Mouse (Mus musculus) hindbrain, embryonic 15.5 days (tissue): ENCODE results near the gene Fbxw27. TPM values are rescaled to one million over a fixed set of nuclear protein-coding genes. Genes with fewer than 3 reads are reported as not detected.
"Not testable (repeated sequence)": the region's sequence is repeated elsewhere in the genome, so short reads cannot be mapped to it uniquely, and the experiment has no call there.

Experiments
- ATAC-seq: fragments of 200-750 bp; cut with Nextera tagmentation; 2 replicates; pipeline ENCODE4 v1.8.0; 2017; ENCODE audit warnings: low read depth, moderate number of reproducible peaks, moderate TSS enrichment; ENCODE audit not compliant: low FRiP score
- H3K27ac ChIP-seq: fragments of 300-500 bp; sonication (generic); replicated peaks from 2 replicates; pipeline ENCODE4 v1.5.1; 2015; ENCODE audit warnings: mild to moderate bottlenecking, inconsistent platforms
- H3K27me3 ChIP-seq: fragments of 300-500 bp; sonication (generic); 2 replicates; pipeline ENCODE4 v1.6.1; 2015; ENCODE audit warnings: control low read depth, inconsistent platforms
- H3K36me3 ChIP-seq: fragments of 300-500 bp; sonication (generic); 2 replicates; pipeline ENCODE4 v1.6.1; 2015; ENCODE audit warnings: control low read depth, inconsistent platforms
- H3K4me1 ChIP-seq: fragments of 300-500 bp; sonication (generic); replicated peaks from 2 replicates; pipeline ENCODE4 v1.6.1; 2015; ENCODE audit warnings: control low read depth, inconsistent platforms
- H3K4me2 ChIP-seq: fragments of 300-500 bp; sonication (generic); 2 replicates; pipeline ENCODE4 v1.6.1; 2015; ENCODE audit warnings: moderate library complexity, mild to moderate bottlenecking, inconsistent platforms
- H3K4me3 ChIP-seq: fragments of 300-500 bp; sonication (generic); 2 replicates; pipeline ENCODE4 v1.5.1; 2015; ENCODE audit warnings: mild to moderate bottlenecking, inconsistent platforms
- H3K9ac ChIP-seq: fragments of 300-500 bp; sonication (generic); 2 replicates; pipeline ENCODE4 v1.6.1; 2015; ENCODE audit warnings: inconsistent platforms
- H3K9me3 ChIP-seq: fragments of 300-500 bp; sonication (generic); 2 replicates; pipeline ENCODE4 v1.6.1; 2016; ENCODE audit warnings: control low read depth, inconsistent platforms
- WGBS: fragments of 180-500 bp; shearing (Covaris S2); methylation state at CpG from one replicate; pipeline ENCODE4 v1.1.7; 2015; 5-methylcytosine and 5-hydroxymethylcytosine counted together
- polyA plus RNA-seq: library from polyadenylated mRNA; unstranded; fragments of >200 nt; fragmentation: Nextera tagmentation; extraction: Ambion mirVana; gene quantifications from 2 replicates; pipeline ENCODE4 v1.2.1, GENCODE M21; 2015

Gene Fbxw27
- 0.41 TPM in 1 of 2 replicates, not detected in the other for polyA plus RNA-seq

DNA sequence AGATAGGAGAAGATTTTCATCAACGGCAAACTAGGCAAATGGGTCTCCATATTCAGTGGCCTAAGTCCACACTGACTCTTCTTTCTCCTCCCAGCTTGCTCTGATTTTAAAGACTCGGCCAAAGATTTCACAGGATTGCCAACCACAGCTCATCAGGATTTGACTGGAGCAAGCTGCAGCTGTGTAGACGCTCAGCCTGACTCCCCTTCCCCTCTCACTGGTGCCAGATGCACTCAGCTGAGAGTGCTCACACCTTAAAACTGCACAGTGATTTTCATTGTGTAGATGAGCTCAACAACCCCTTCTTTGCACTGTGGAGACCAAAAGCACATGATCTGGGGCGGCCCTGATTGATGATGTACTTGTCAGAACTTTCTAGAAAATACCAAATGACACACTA lies at the start of gene Fbxw27:
TSS of gene Fbxw27 (minus strand) at position 101 of the 400 bp plus-strand sequence.
- not testable (repeated sequence) for H3K4me2 ChIP-seq, H3K27ac ChIP-seq, H3K9ac ChIP-seq, H3K4me1 ChIP-seq, ATAC-seq, H3K27me3 ChIP-seq, H3K4me3 ChIP-seq, H3K36me3 ChIP-seq, H3K9me3 ChIP-seq
- WGBS: 87% methylated on average over 4 of the region's 4 CpGs

DNA sequence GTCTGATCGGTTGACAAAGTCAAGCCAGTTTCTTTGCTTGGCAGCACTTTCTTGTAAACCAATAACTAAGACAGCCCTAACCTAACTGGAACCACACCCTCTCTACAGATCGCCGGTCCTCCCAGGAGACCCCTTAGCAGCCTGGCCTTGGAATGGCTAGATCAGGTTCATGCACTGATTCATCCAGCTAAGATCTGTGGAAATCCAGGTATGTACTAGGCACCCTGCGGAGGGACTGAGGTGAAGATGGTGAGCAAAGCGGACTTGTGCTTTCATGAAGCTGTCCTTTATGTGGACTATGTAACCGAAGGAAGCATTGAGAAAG lies 42.6 kb upstream of the Fbxw27 start:
- H3K4me1 ChIP-seq: peaks cover 10% of the 10 kb centered on the region
- H3K27ac ChIP-seq: peak overlapping the region; percentile 90
- H3K27me3 ChIP-seq: no peaks in the 10 kb centered on the region
- peak overlapping the region; percentile 89 for H3K4me2 ChIP-seq
- H3K9me3 ChIP-seq: no peaks in the 10 kb centered on the region
- 8% methylated on average over 6 of the region's 6 CpGs for WGBS
- ATAC-seq: peak; percentile 66
- H3K36me3 ChIP-seq: 0 out of 2 replicates have a peak, but pooled peaks cover 5% of the 10 kb centered on the region
- H3K9ac ChIP-seq: peak overlapping the region; percentile 63
- peak overlapping the region; percentile 65 for H3K4me3 ChIP-seq

DNA sequence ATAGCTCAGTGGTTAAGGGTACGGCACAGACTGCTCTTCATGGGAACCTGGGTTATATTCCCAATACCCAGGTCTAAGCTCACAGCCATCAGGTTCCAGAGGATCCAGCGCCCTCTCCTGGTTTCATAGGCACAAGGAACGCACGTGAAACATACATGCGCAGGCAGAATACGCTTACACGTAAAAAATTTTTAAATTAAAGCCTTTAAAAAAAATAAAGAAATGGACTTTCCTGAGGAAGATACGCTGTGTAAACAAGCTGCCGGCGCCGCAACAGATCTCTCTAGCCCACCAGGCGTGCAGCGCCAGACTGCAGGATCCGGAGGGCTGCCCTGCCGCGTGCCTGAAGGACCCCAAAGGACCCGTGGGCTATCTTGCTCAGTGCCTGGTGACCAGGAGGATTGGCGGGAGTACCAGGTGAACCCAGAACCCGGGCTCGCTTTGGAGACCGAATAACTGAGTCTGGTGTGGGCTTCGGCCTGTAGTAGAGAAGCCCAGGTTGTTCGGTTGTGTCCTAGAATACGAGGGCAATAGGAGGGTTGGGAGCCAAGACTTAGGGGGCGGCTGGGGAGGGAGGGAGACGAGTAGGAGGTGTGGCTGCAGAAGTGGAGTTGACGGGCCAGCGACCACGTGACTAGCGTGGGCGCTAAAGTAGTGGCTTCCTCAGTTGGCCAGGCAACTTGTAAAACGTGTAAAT lies 42.1 kb upstream of the Fbxw27 start, which contains the start of gene Nme6:
TSS of gene Nme6 (plus strand) at position 359 of the 697 bp plus-strand sequence.
- WGBS: under 1% methylated on average over 32 of the region's 32 CpGs
- Histone ChIP-seq H3K4me1 (peaks cover 10% of the 10 kb centered on the region), H3K9me3 (no peaks in the 10 kb centered on the region), H3K4me3 (peak within 1 kb of the TSS; percentile 65), H3K4me2 (peak within 1 kb of the TSS; percentile 89), H3K27me3 (no peaks in the 10 kb centered on the region), H3K9ac (peak within 1 kb of the TSS; percentile 63), H3K27ac (peak within 1 kb of the TSS; percentile 90), H3K36me3 (0 out of 2 replicates have a peak, but pooled peaks cover 5% of the 10 kb centered on the region)
- peak; percentile 97 for ATAC-seq

- no peak overlapping the region for H3K27ac ChIP-seq
- no peaks in the 10 kb centered on the region for H3K9me3 ChIP-seq
- ATAC-seq: no peak
- no peaks in the 10 kb centered on the region for H3K36me3 ChIP-seq
- H3K4me2 ChIP-seq: no peak overlapping the region
- H3K27me3 ChIP-seq: no peaks in the 10 kb centered on the region
- no peak overlapping the region for H3K9ac ChIP-seq
- no peak overlapping the region for H3K4me3 ChIP-seq
- H3K4me1 ChIP-seq: no peaks in the 10 kb centered on the region
- 78% methylated on average over 5 of the region's 5 CpGs for WGBS
These were observed 35.7 kb upstream of the Fbxw27 start for GRCm38 (mm10) chr9:109826181-109826580.

GRCm38 (mm10) chr9:109825739-109826138 lies 35.3 kb upstream of the Fbxw27 start:
- Histone ChIP-seq H3K4me3 (no peak overlapping the region), H3K4me2 (no peak overlapping the region), H3K27me3 (no peaks in the 10 kb centered on the region), H3K9me3 (no peaks in the 10 kb centered on the region), H3K36me3 (no peaks in the 10 kb centered on the region), H3K9ac (no peak overlapping the region), H3K4me1 (no peaks in the 10 kb centered on the region), H3K27ac (no peak overlapping the region)
- WGBS: 70% methylated on average over 4 of the region's 4 CpGs
- no peak for ATAC-seq

DNA sequence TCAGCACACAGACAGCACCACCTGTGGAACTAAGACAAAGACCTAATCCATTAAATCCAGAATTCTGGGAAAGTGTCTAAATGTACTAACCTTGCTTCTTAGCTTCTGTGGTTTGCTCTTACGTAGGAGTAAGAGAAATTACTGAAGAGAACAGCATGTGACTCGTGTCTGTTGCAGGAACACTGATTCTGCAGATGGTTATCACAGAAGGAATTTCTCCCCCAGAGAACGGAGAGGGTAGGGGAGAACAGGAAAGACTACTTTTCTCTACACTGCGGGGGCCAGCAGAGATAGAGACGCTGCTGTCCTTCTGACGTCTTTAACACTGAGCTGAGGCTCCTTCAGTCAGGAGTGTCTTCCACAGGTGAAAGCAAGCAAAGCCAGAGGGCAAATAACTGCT lies 25.9 kb upstream of the Fbxw27 start:
- no peaks in the 10 kb centered on the region for H3K36me3 ChIP-seq
- H3K27ac ChIP-seq: no peak overlapping the region
- WGBS: 67% methylated on average over 6 of the region's 6 CpGs
- H3K4me3 ChIP-seq: no peak overlapping the region
- H3K9ac ChIP-seq: no peak overlapping the region
- no peak for ATAC-seq
- H3K9me3 ChIP-seq: no peaks in the 10 kb centered on the region
- no peaks in the 10 kb centered on the region for H3K27me3 ChIP-seq
- no peaks in the 10 kb centered on the region for H3K4me1 ChIP-seq
- H3K4me2 ChIP-seq: no peak overlapping the region

DNA sequence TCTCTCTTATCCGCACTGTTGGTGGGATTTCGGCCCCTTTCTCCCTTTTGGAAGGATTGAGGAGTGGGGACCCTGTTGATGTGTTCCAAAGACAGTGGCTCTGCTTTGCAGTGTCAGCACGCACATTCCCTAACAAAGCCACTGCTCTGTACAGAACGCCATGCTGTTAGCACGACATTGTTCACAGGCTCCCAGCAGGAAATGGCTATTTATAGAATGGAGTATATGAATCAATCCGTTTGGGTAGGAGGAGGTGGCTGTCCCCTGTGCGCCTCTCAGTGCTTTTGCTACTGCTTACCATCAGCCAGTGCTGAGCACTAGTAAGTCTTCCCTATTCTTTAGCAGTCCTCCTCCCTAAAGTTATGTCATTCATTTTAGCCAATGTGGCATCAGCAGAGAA lies 23.0 kb upstream of the Fbxw27 start:
- Histone ChIP-seq H3K4me2 (no peak overlapping the region), H3K36me3 (no peaks in the 10 kb centered on the region), H3K27ac (no peak overlapping the region), H3K27me3 (no peaks in the 10 kb centered on the region), H3K4me1 (no peaks in the 10 kb centered on the region), H3K9me3 (no peaks in the 10 kb centered on the region), H3K9ac (no peak overlapping the region), H3K4me3 (no peak overlapping the region)
- peak; percentile 23; the same call in 1 of the 2 replicates for ATAC-seq
- 23% methylated on average over 7 of the region's 7 CpGs for WGBS

GRCm38 (mm10) chr9:109811980-109812379 lies 21.5 kb upstream of the Fbxw27 start, which contains the start of gene Spink8:
TSS of gene Spink8 (plus strand) at chr9:109812280.
- Histone ChIP-seq H3K4me2 (no peak within 1 kb of the TSS), H3K27me3 (no peaks in the 10 kb centered on the region), H3K4me1 (no peaks in the 10 kb centered on the region), H3K9me3 (no peaks in the 10 kb centered on the region), H3K9ac (no peak within 1 kb of the TSS), H3K27ac (no peak within 1 kb of the TSS), H3K4me3 (no peak within 1 kb of the TSS), H3K36me3 (no peaks in the 10 kb centered on the region)
- no peak for ATAC-seq
- 30% methylated on average over 1 of the region's 1 CpGs for WGBS

DNA sequence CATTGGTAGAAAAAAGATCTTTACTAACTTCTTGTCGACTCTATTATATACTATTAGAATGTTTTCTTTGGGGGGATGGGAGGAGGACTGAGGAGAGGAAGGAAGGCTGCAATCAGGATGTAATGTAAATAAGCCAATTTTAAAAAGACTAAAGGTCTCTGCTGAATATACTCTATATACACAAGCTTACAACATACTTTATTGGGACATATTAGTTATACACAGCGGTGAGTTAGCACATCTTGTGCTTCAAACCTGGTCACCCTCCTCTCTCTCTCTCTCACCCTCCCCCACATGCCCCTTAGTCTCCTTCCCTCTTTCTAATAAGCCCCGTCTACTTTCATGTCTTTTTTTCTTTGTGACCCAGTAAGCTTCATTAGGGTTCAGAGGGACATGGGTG lies 17.4 kb upstream of the Fbxw27 start:
- H3K4me3 ChIP-seq: no peak overlapping the region
- H3K27me3 ChIP-seq: no peaks in the 10 kb centered on the region
- WGBS: 69% methylated on average over 3 of the region's 3 CpGs
- no peaks in the 10 kb centered on the region for H3K36me3 ChIP-seq
- ATAC-seq: no peak
- H3K4me1 ChIP-seq: no peaks in the 10 kb centered on the region
- H3K9ac ChIP-seq: no peak overlapping the region
- H3K9me3 ChIP-seq: no peaks in the 10 kb centered on the region
- H3K27ac ChIP-seq: no peak overlapping the region
- H3K4me2 ChIP-seq: no peak overlapping the region

DNA sequence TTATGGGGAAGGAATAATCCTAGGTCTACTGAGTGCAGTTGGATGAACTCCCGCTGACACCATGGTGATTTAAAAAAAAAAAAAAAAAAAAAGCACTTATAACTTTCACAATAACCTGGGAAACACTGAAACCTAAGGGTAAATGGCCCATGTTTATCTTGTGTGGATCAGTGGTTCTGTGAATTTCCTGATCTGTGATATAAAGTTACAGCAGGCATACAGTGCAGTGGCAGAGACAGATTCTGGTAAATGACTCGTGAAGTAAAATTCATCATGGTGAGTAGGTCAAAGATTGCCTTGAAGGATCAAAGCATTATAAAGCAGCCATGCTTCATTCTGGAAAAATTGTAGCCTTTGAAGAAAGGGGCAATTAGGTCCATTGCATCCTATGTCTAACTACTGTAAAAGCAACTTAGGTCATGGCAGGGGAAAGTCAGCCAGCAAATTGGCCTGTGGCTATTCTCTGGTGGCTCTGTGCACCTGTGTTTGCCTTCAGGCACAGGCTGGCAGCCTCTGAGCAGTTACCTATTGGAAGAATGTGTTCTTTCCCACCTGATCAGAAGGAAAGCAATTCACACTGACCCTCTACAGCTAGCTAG lies 16.3 kb upstream of the Fbxw27 start:
- no peaks in the 10 kb centered on the region for H3K9me3 ChIP-seq
- no peak overlapping the region for H3K9ac ChIP-seq
- no peaks in the 10 kb centered on the region for H3K4me1 ChIP-seq
- H3K36me3 ChIP-seq: no peaks in the 10 kb centered on the region
- no peak overlapping the region for H3K4me3 ChIP-seq
- H3K27me3 ChIP-seq: no peaks in the 10 kb centered on the region
- 89% methylated on average over 2 of the region's 2 CpGs for WGBS
- no peak for ATAC-seq
- H3K27ac ChIP-seq: no peak overlapping the region
- no peak overlapping the region for H3K4me2 ChIP-seq

GRCm38 (mm10) chr9:109806260-109806659 lies 15.8 kb upstream of the Fbxw27 start:
- ATAC-seq: no peak
- Histone ChIP-seq H3K27ac (no peak overlapping the region), H3K4me1 (no peaks in the 10 kb centered on the region), H3K4me3 (no peak overlapping the region), H3K27me3 (no peaks in the 10 kb centered on the region), H3K9me3 (no peaks in the 10 kb centered on the region), H3K36me3 (no peaks in the 10 kb centered on the region), H3K4me2 (no peak overlapping the region), H3K9ac (no peak overlapping the region)
- WGBS: 49% methylated on average over 1 of the region's 1 CpGs

- H3K4me2 ChIP-seq, ATAC-seq, H3K9me3 ChIP-seq, H3K9ac ChIP-seq, H3K27ac ChIP-seq, H3K4me1 ChIP-seq, H3K27me3 ChIP-seq, H3K4me3 ChIP-seq, H3K36me3 ChIP-seq: not testable (repeated sequence)
- WGBS: 85% methylated on average over 2 of the region's 2 CpGs
These were observed 15.1 kb upstream of the Fbxw27 start for GRCm38 (mm10) chr9:109805596-109805995.
